Mouse (Mus musculus) kidney, postnatal 0 days (tissue): ENCODE results near the gene Mlph. TPM values are rescaled to one million over a fixed set of nuclear protein-coding genes. Genes with fewer than 3 reads are reported as not detected.

Experiments used
- ATAC-seq: fragments of 200-750 bp; cut with Nextera tagmentation; replicated peaks from 2 replicates; pipeline ENCODE4 v1.8.0; 2017; ENCODE audit warnings: low read depth, moderate number of reproducible peaks, moderate TSS enrichment, moderate library complexity; ENCODE audit not compliant: low FRiP score
- DNase-seq: peaks from one replicate; pipeline ENCODE4 v3.0.0-alpha.2; 2016; ENCODE audit warnings: low spot score
- H3K27ac ChIP-seq: fragments of 300-500 bp; sonication (generic); 2 replicates; pipeline ENCODE4 v1.5.1; 2014; ENCODE audit warnings: mild to moderate bottlenecking
- H3K27me3 ChIP-seq: fragments of 300-500 bp; sonication (generic); 2 replicates; pipeline ENCODE4 v1.6.1; 2014; ENCODE audit warnings: low read length, mixed read lengths; ENCODE audit not compliant: insufficient read depth
- H3K36me3 ChIP-seq: fragments of 300-500 bp; sonication (generic); 2 replicates; pipeline ENCODE4 v1.6.1; 2014; ENCODE audit warnings: low read length, mixed read lengths; ENCODE audit not compliant: insufficient read depth
- H3K4me1 ChIP-seq: fragments of 300-500 bp; sonication (generic); replicated peaks from 2 replicates; pipeline ENCODE4 v1.6.1; 2014; ENCODE audit warnings: antibody characterized with exemption, low read length, mixed read lengths; ENCODE audit not compliant: insufficient read depth
- H3K4me2 ChIP-seq: fragments of 300-500 bp; sonication (generic); 2 replicates; pipeline ENCODE4 v1.6.1; 2014; ENCODE audit warnings: mild to moderate bottlenecking, low read length, moderate library complexity, mixed read lengths
- H3K4me3 ChIP-seq: fragments of 300-500 bp; sonication (generic); replicated peaks from 2 replicates; pipeline ENCODE4 v1.5.1; 2014; ENCODE audit warnings: low read depth, low read length
- H3K9ac ChIP-seq: fragments of 300-500 bp; sonication (generic); 2 replicates; pipeline ENCODE4 v1.6.1; 2014; ENCODE audit warnings: low read depth, low read length
- H3K9me3 ChIP-seq: fragments of 300-500 bp; sonication (generic); replicated peaks from 2 replicates; pipeline ENCODE4 v1.6.1; 2016; ENCODE audit warnings: low read length, inconsistent platforms, mixed read lengths
- CTCF ChIP-seq: IDR thresholded peaks from 2 replicates; pipeline ENCODE4 v1.5.1; 2016; ENCODE audit warnings: antibody characterized with exemption, low read depth, mild to moderate bottlenecking, moderate library complexity
- WGBS: fragments of 180-500 bp; shearing (Covaris S2); extraction: QIAGEN DNeasy Blood & Tissue Kit; methylation state at CpG from one replicate; pipeline ENCODE4 v1.1.7; 2014; 5-methylcytosine and 5-hydroxymethylcytosine counted together
- polyA plus RNA-seq: library from polyadenylated mRNA; unstranded; fragments of >200 nt; fragmentation: Nextera tagmentation; extraction: Ambion mirVana; gene quantifications from 2 replicates; pipeline ENCODE4 v1.2.1, GENCODE M21; 2015

The Mlph gene
- polyA plus RNA-seq: 0.34 and 0.93 TPM in 2 replicates

DNA sequence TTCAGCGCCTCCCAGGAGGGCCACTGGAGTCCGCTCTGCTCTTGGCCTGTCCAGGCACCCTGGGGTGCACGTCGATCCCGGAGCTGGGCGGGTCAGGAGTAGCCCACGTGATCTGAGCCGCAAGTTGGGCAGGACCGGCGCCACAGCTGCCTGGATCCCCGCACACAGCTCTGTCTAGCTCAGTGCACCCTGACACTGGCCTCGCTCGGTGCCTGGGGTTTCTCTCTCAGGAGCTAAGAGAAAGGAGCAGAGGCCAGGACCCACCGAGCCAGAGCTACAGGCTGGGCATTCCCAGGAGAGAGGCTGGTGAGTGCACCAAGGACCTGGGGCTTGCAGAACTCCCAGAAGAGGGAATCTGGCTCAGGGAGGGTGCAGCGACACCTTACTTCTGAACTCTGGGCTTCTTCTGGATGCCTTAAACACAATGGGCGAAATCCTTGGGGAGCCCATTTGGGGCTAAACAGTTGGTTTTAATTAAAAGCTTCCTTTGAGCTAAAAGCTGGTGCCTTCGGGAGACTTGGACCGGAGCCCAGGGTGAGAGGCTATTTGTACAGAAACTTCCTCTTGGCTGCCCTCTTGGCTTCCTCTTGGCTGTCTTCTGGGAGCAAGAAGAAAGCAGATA is at the start of gene Mlph:
TSS of gene Mlph (plus strand) at position 138 of the 622 bp plus-strand sequence.
- Histone ChIP-seq H3K36me3 (no peaks in the 10 kb centered on the region), H3K27me3 (no peaks in the 10 kb centered on the region), H3K4me1 (peaks cover 10% of the 10 kb centered on the region; the same call in 1 of the 2 replicates), H3K9ac (peak within 1 kb of the TSS; percentile 27; the same call in 1 of the 2 replicates), H3K4me3 (0 out of 2 replicates have a peak within 1 kb of the TSS, but pooled peaks have one; percentile 7), H3K27ac (no peak within 1 kb of the TSS), H3K4me2 (peak within 1 kb of the TSS; percentile 50), H3K9me3 (no peaks in the 10 kb centered on the region; the same call in 1 of the 2 replicates)
- TF ChIP-seq CTCF: no peak
- DNase-seq (peak; percentile 49), ATAC-seq (peak; percentile 66; the same call in 1 of the 2 replicates)
- 13% methylated on average over 18 of the region's 18 CpGs for WGBS

DNA sequence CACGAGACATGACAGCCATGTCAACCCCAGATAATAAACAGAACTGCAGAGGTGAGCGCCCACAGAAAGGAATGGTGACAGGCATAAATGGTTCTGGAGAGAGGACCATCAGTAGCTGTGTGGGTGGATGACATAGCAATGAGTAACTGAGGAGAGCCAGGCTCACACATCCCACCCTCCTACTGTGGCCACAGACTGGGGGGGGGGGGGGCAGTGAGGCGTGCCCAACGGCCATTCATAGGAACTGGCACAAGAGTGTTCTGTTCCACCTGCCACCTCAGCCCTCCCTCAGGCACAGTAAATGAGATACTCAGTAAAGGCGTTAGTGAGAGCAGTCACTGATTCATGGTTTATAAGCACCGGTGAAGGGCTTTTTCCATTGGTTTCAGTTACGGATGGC is 48.2 kb upstream of the Mlph start:
- no peaks in the 10 kb centered on the region for H3K4me1 ChIP-seq
- DNase-seq (no peak), ATAC-seq (no peak)
- H3K9me3 ChIP-seq: no peaks in the 10 kb centered on the region
- H3K4me3 ChIP-seq: no peak overlapping the region
- no peak for TF ChIP-seq CTCF
- no peaks in the 10 kb centered on the region for H3K27me3 ChIP-seq
- no peaks in the 10 kb centered on the region for H3K36me3 ChIP-seq
- no peak overlapping the region for H3K27ac ChIP-seq
- H3K4me2 ChIP-seq: no peak overlapping the region
- H3K9ac ChIP-seq: no peak overlapping the region
- 53% methylated on average over 7 of the region's 7 CpGs for WGBS

DNA sequence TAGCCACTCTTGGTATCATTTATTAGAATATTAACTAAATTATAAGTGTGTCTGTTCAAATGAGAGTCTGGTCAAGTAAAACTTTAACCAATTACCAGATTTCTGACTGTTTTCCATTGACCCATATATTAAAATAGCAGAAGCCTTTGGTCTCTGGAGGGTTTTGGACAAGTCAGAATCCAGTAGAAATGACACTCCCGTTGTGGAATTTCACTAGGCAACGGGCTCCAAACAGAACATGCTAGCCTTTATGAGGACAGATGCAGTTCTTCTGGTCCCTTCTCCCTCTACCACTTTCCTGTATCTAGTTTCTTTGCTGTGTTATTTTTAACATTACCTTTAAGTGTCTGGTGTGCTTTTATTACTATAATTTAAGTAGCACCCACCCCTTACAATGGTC is 44.3 kb upstream of the Mlph start:
- 51% methylated on average over 2 of the region's 2 CpGs for WGBS
- Histone ChIP-seq H3K36me3 (no peaks in the 10 kb centered on the region), H3K9ac (no peak overlapping the region), H3K4me2 (no peak overlapping the region), H3K27ac (no peak overlapping the region), H3K4me1 (no peaks in the 10 kb centered on the region), H3K4me3 (no peak overlapping the region), H3K9me3 (no peaks in the 10 kb centered on the region), H3K27me3 (no peaks in the 10 kb centered on the region)
- DNase-seq (no peak), ATAC-seq (no peak)
- no peak for TF ChIP-seq CTCF

DNA sequence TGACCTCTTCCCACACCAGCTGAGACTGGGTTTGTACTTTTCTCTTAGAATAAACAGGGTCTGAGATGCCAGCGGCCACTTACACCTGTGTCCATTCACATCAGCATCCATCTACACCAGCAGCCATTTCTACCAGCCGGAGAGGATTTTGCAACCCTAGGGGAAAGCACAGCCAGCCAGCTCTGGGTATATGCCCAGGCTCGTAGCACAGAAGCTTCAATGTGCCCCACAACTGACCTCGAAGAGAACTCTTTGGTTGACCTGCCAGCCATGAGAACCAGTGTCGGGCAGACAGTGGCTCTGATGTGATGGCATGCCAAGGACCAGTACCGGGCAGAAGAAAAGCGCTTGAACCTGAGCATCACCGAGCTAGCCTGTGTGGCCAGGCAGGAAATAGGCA is 39.5 kb upstream of the Mlph start:
- Histone ChIP-seq H3K4me3 (no peak overlapping the region), H3K9ac (no peak overlapping the region), H3K9me3 (no peaks in the 10 kb centered on the region), H3K27ac (no peak overlapping the region), H3K36me3 (no peaks in the 10 kb centered on the region), H3K27me3 (no peaks in the 10 kb centered on the region), H3K4me1 (no peaks in the 10 kb centered on the region), H3K4me2 (no peak overlapping the region)
- no peak for DNase-seq
- no peak for TF ChIP-seq CTCF
- WGBS: 91% methylated on average over 8 of the region's 8 CpGs
- no peak for ATAC-seq

DNA sequence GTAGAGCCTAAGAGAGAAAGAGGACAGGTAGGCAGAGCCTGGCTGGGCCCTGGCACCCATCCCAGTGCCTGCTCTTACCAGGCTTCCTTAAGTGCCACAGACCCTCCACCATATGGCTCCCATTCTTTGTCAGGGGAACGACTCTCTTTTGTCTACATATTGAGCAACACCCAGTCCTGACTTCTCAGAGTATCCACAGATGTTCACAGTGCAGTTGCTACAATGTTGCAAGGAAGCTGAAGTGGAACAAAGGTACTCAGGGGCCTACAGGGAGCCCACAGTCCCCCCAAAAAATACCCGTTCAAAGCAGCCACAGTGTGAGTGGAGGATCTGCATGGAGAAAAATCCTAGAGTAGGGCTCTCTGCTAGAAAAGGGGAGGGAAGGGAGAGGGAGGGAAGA is 38.9 kb upstream of the Mlph start:
- no peak for ATAC-seq
- Histone ChIP-seq H3K4me3 (no peak overlapping the region), H3K4me1 (no peaks in the 10 kb centered on the region), H3K4me2 (no peak overlapping the region), H3K9me3 (no peaks in the 10 kb centered on the region), H3K36me3 (no peaks in the 10 kb centered on the region), H3K27me3 (no peaks in the 10 kb centered on the region), H3K9ac (no peak overlapping the region), H3K27ac (no peak overlapping the region)
- no peak for DNase-seq
- TF ChIP-seq CTCF: no peak
- WGBS: 38% methylated on average over 2 of the region's 2 CpGs

DNA sequence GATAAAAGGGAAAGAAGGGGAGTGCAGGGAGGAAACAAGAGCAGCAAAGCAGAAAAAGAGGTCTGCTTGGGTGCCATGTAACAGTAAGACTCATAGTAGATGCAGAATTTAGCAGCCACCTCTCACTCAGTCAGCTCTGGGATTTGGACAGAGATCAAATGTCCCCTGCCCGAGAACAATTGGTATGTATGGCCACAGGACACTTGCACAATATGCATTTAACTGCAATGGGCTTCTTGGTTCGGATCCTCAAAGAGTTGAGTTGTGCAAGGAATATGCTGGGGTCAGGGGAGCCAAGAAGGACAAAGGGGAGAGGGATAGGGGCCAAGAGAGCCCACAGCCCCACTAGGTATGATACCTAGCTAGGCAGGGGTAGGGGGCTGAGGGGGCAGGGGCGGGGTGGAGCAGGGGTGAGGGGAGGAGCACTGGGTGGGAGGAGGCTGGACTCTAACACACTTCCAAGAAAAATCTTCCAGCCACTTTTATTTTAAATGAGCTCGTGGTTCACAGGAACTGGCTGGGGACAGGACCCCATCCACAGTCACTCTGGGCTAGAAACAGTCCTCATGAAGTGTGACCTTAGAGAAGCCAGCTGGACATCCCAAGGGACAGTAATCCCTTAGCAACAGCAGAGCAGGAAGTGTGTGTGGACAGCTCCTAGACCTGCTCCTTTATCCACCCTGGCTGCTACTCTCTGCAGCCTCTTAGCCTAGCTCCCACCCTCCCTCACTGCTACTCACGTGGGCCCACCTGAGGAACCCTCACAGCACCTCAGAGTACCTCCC is 38.2 kb upstream of the Mlph start:
- Histone ChIP-seq H3K9me3 (no peaks in the 10 kb centered on the region), H3K4me2 (no peak overlapping the region), H3K36me3 (no peaks in the 10 kb centered on the region), H3K9ac (no peak overlapping the region), H3K27me3 (no peaks in the 10 kb centered on the region), H3K27ac (no peak overlapping the region), H3K4me1 (no peaks in the 10 kb centered on the region), H3K4me3 (no peak overlapping the region)
- DNase-seq (no peak), ATAC-seq (no peak)
- WGBS: 72% methylated on average over 5 of the region's 5 CpGs
- no peak for TF ChIP-seq CTCF
